Mouse (Mus musculus) liver, adult 2 months (tissue): ENCODE measurements around the gene Gm20388. TPM values are rescaled to one million over a fixed set of nuclear protein-coding genes. Genes with fewer than 3 reads are reported as not detected.
A peak's percentile ranks its signal among the peaks of the same experiment; 100 is the strongest.

ENCODE experiments used
- DNase-seq: peaks from one replicate; pipeline ENCODE4 v3.0.0-alpha.2; 2011; ENCODE audit warnings: low read depth, low spot score; ENCODE audit errors: extremely low read depth
- H3K27ac ChIP-seq: fragments of 200-500 bp; replicated peaks from 2 replicates; pipeline ENCODE4 v1.5.1; 2012; ENCODE audit warnings: low read depth, mild to moderate bottlenecking, control low read depth, inconsistent platforms, low read length; ENCODE audit not compliant: insufficient read depth
- H3K27me3 ChIP-seq: fragments of 200-500 bp; 2 replicates; pipeline ENCODE4 v1.6.1; 2012; ENCODE audit warnings: mild to moderate bottlenecking, moderate library complexity, low read length, inconsistent platforms; ENCODE audit not compliant: control insufficient read depth, insufficient read depth
- H3K36me3 ChIP-seq: fragments of 200-500 bp; 2 replicates; pipeline ENCODE4 v1.6.1; 2012; ENCODE audit warnings: low read length, inconsistent platforms; ENCODE audit not compliant: control insufficient read depth, insufficient read depth
- H3K4me1 ChIP-seq: fragments of 200-500 bp; 2 replicates; pipeline ENCODE4 v1.6.1; 2011; ENCODE audit warnings: low read length; ENCODE audit not compliant: control insufficient read depth, insufficient read depth
- H3K4me3 ChIP-seq: fragments of 200-500 bp; 2 replicates; pipeline ENCODE4 v1.5.1; 2011; ENCODE audit warnings: low read depth, mild to moderate bottlenecking, control low read depth, low read length, moderate library complexity; ENCODE audit not compliant: insufficient read depth
- H3K79me2 ChIP-seq: fragments of 200-500 bp; 2 replicates; pipeline ENCODE4 v1.6.1; 2012; ENCODE audit warnings: inconsistent platforms, mild to moderate bottlenecking, low read length, moderate library complexity; ENCODE audit not compliant: control insufficient read depth, insufficient read depth
- H3K9ac ChIP-seq: fragments of 200-500 bp; 2 replicates; pipeline ENCODE4 v1.6.1; 2012; ENCODE audit warnings: low read depth, mild to moderate bottlenecking, control low read depth, inconsistent platforms, low read length
- CTCF ChIP-seq: fragments of 200-500 bp; IDR thresholded peaks from 2 replicates; pipeline ENCODE4 v1.5.1; 2011; ENCODE audit warnings: low read depth, low read length, control low read depth
- POLR2A ChIP-seq: fragments of 200-500 bp; IDR thresholded peaks from 2 replicates; pipeline ENCODE4 v1.6.1; 2011; ENCODE audit warnings: low read length, control low read depth; ENCODE audit not compliant: insufficient read depth; ENCODE audit errors: extremely low read depth
- WGBS: fragments of 180-500 bp; shearing (Covaris S2); methylation state at CpG from one replicate; pipeline ENCODE4 v1.1.7; 2018; 5-methylcytosine and 5-hydroxymethylcytosine counted together
- polyA plus RNA-seq: library from polyadenylated mRNA; depleted of rRNA; stranded (reverse); fragments of >200 nt; gene quantifications from 2 replicates; pipeline ENCODE4 v1.2.3, GENCODE M21; 2012
- total RNA-seq: library from RNA; depleted of rRNA; stranded (reverse); fragments of >200 nt; gene quantifications from 2 replicates; pipeline ENCODE4 v1.2.3, GENCODE M21; 2014

Gene Gm20388
- total and polyA plus RNA-seq, 2 experiments, result 6.4 to 19.9 TPM

DNA sequence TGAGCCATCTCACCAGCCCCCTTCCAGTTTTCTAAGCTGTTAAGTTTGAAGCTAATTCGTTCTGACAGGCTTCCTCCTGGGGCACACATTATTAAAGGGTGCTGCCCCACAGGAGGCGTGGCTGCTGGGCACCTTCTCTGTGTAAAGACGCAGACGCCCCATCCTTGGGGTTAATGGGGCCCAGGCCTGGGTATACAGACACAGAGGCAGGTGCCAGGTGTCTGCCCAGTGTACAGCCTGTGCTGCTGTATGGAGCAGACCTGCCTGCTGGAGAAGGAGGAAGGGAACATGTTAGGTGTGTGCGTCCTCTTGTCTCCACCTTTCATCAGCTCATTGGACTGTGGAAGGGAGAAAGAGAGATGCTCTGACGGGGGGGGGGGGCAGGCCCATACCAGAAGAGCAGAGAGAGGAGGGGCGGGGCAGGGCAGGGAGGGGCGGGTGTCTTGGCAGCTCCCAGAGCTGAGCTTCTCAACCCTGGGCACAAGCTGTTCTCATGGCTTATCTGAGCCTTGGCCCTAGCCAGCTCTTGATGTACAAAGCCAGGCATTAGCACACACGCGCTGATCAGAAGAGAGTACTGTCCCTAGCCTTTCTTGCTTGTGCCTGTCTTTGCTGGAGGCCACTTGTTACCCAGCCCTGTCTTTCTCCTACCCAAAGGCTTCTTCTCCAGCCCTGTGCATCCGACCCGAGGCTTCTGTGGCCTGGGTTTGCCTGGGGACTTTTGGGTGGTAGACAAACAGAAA lies 1951.3 kb downstream of the Gm20388 start:
- no peak for DNase-seq
- Histone ChIP-seq H3K9ac (no peak overlapping the region), H3K4me3 (no peak overlapping the region), H3K36me3 (no peaks in the 10 kb centered on the region), H3K79me2 (no peaks in the 10 kb centered on the region), H3K4me1 (no peaks in the 10 kb centered on the region), H3K27ac (no peak overlapping the region), H3K27me3 (no peaks in the 10 kb centered on the region)
- no peak for TF ChIP-seq CTCF
- TF ChIP-seq POLR2A, result no peak
- WGBS, result 73% methylated on average over 10 of the region's 12 CpGs

GRCm38 (mm10) chr8:121865356-121865755 lies 1954.7 kb downstream of the Gm20388 start:
- Histone ChIP-seq H3K4me1 (peaks cover under 1% of the 10 kb centered on the region; the same call in 1 of the 2 replicates), H3K36me3 (no peaks in the 10 kb centered on the region), H3K27me3 (no peaks in the 10 kb centered on the region), H3K9ac (no peak overlapping the region), H3K79me2 (no peaks in the 10 kb centered on the region), H3K27ac (no peak overlapping the region), H3K4me3 (no peak overlapping the region)
- no peak for TF ChIP-seq CTCF
- no peak for TF ChIP-seq POLR2A
- WGBS, result 86% methylated on average over 8 of the region's 8 CpGs
- DNase-seq, result no peak

- 84% methylated on average over 5 of the region's 5 CpGs for WGBS
- no peak for DNase-seq
Observed at GRCm38 (mm10) chr8:121868196-121868595, 1957.6 kb downstream of the Gm20388 start.

DNA sequence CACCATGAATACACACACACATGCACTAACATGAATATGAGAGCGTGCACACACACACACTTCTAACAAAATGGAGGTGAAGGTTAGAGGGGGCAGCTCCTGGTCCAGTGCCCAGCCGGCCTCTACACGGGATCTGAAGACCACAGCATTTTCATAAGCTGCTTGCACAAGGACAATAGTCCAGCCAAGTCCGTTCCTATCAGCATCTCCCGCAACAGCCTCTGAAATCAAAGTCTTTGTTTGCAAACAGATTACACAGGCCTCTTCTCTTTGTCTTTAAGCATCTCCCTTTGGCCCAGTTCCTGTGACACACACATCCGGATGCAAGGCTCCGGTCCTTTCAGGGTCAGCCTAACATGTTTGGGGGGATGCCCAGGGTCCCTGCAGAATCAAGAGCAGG lies 1958.3 kb downstream of the Gm20388 start:
- WGBS, result 33% methylated on average over 7 of the region's 7 CpGs
- Histone ChIP-seq H3K79me2 (no peaks in the 10 kb centered on the region), H3K9ac (no peak overlapping the region), H3K4me1 (peaks cover 2% of the 10 kb centered on the region; the same call in 1 of the 2 replicates), H3K27ac (no peak overlapping the region), H3K27me3 (no peaks in the 10 kb centered on the region), H3K36me3 (no peaks in the 10 kb centered on the region), H3K4me3 (no peak overlapping the region)
- peak; percentile 16 for DNase-seq
- TF ChIP-seq POLR2A, result no peak
- TF ChIP-seq CTCF, result no peak

More at GRCm38 (mm10) chr8:121868196-121868595, 1957.6 kb downstream of the Gm20388 start:
- Histone ChIP-seq H3K4me3 (no peak overlapping the region), H3K27me3 (no peaks in the 10 kb centered on the region), H3K27ac (no peak overlapping the region), H3K4me1 (peaks cover 2% of the 10 kb centered on the region; the same call in 1 of the 2 replicates), H3K9ac (no peak overlapping the region), H3K36me3 (no peaks in the 10 kb centered on the region), H3K79me2 (no peaks in the 10 kb centered on the region)
- TF ChIP-seq CTCF (no peak), POLR2A (no peak)

DNA sequence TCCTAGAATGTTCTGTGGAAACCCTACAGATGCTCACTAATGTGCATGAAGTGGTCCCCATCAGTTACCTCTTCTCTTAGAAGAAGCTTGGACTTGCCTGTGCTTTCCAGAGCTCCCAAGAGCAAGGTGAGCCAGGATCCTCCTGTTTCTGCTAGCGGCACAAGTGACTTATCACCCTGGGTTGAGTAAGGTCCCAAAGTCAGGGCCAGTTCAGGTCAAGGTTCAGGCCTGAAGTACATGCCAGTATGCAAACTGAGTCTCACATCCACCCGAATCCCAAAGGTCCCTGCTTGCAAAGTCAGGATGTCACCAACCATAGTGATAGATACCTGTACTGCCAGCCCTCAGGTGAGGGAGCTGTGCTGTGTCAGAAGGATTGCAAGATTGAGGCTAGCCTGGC lies 1959.5 kb downstream of the Gm20388 start:
- H3K9ac ChIP-seq, result no peak overlapping the region
- TF ChIP-seq POLR2A (no peak), CTCF (no peak)
- H3K36me3 ChIP-seq, result no peaks in the 10 kb centered on the region
- H3K4me1 ChIP-seq, result peaks cover 2% of the 10 kb centered on the region; the same call in 1 of the 2 replicates
- no peak overlapping the region for H3K4me3 ChIP-seq
- 29% methylated on average over 2 of the region's 2 CpGs for WGBS
- H3K27ac ChIP-seq, result no peak overlapping the region
- DNase-seq, result peak; percentile 79
- H3K27me3 ChIP-seq, result no peaks in the 10 kb centered on the region
- no peaks in the 10 kb centered on the region for H3K79me2 ChIP-seq

DNA sequence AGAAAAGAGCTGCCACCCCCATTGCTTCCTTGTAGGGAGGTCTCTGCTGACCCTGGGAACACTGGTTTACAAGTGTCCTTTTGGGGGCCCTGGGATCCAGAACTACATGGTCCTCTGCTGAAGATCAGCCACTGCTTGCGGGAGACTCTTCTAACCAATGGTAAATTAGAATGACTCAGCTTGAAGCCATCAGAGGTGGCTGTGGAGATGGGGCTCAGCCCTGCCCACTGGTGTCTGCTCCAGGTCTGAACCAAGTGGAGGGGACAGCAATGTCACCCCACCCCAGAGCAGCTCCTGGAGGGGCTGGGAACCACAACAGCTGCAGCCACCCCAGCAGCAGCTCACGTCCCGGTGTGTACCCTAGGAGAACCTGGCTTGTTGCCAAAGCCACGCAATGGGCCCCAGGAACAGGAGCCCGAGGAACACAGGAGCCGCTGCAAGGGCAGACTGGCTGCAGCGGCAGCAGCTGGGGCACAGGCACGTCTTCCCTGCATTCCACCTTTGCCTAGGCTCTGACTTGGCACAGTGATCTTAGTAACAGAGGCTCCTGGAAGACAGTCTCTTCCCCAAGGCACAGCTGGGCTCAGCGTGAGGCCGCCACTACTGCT lies 1961.3 kb downstream of the Gm20388 start:
- Histone ChIP-seq H3K4me1 (peaks cover 2% of the 10 kb centered on the region; the same call in 1 of the 2 replicates), H3K79me2 (no peaks in the 10 kb centered on the region), H3K36me3 (no peaks in the 10 kb centered on the region), H3K27me3 (no peaks in the 10 kb centered on the region), H3K4me3 (no peak overlapping the region), H3K27ac (no peak overlapping the region), H3K9ac (no peak overlapping the region)
- TF ChIP-seq POLR2A, result no peak
- TF ChIP-seq CTCF, result no peak
- no peak for DNase-seq
- WGBS, result 31% methylated on average over 10 of the region's 10 CpGs
